Mouse (Mus musculus): ENCODE data around the gene Cfd.
"Not testable (repeated sequence)": the region's sequence is repeated elsewhere in the genome, so short reads cannot be mapped to it uniquely, and the experiment has no call there.

Gene Cfd

GRCm38 (mm10) chr10:79886054-79886453 is 4.6 kb upstream of the Cfd start, which contains the start of gene Elane:
Gene Elane (plus strand): TSS chr10:79886247.
- DNase-seq (ENCODE audit: extremely low read depth, low read depth): no peak

DNA sequence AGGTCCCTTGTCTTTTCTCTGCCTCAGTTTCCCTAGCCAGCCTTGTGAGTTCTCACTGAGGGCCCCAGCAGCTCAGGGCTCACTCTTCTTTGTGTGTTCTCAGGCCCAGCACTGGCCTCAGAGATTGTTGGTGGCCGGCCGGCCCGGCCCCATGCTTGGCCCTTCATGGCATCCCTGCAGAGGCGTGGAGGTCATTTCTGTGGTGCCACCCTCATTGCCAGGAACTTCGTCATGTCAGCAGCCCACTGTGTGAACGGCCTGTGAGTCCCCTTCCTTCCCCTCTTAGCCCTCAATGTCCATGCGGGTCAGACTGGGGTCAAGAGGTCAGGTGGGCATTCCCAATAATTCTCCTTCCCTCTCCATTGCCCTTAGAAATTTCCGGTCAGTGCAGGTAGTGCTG is 4.0 kb upstream of the Cfd start:
- no peak for DNase-seq (ENCODE audit: extremely low read depth, low read depth)

- DNase-seq (ENCODE audit: extremely low read depth, low read depth): no peak
Observed at GRCm38 (mm10) chr10:79889386-79889785, 1.3 kb upstream of the Cfd start.

GRCm38 (mm10) chr10:79892451-79893118 is 1.9 kb downstream of the Cfd start:
- not testable (repeated sequence) for DNase-seq (ENCODE audit: extremely low read depth, low read depth)

DNA sequence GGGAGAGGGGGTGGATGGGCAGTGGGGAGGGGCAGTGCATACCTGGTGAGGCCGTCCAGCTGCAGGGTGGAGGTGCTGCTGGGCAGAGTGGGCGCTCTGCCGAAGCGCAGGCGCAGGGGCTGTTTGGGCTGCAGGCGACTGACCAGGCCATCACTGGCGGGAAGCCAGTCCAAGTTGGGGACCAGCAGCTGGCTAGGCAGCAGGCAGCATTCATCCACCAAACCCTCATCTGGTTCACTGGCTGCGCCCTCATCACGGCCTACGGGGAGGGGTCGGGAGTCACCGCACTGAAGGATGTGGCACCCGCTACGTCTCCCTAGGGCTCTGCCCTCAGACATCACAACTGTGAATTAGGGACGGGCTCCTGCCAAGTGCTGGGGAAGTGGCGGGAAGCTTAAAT is 5.7 kb downstream of the Cfd start:
- no peak for DNase-seq (ENCODE audit: extremely low read depth, low read depth)

DNA sequence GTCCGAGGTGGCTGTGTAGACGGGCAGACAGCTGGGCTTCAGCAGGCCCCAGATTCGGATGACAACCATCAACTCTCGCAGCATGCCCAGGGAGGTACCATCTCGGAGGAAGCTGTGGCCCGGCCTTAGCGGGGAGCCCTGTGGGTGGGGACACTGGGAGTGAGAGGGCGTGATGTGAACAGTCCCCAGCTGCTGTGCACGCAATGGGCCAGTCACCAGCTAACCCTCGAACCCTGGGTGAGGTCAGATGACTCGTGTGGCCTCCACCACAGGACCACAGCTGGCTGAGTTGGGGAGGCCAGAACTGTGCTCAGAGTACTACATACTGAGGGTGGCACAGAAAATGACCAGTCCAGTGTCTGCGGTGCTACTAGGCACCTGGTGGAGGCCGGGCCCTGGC is 6.2 kb downstream of the Cfd start:
- no peak for DNase-seq (ENCODE audit: extremely low read depth, low read depth)

GRCm38 (mm10) chr10:79897316-79898245 is 6.9 kb downstream of the Cfd start:
- DNase-seq (ENCODE audit: extremely low read depth, low read depth): no peak

- DNase-seq (ENCODE audit: extremely low read depth, low read depth): no peak
Observed at GRCm38 (mm10) chr10:79900951-79901410, 10.3 kb downstream of the Cfd start.

DNA sequence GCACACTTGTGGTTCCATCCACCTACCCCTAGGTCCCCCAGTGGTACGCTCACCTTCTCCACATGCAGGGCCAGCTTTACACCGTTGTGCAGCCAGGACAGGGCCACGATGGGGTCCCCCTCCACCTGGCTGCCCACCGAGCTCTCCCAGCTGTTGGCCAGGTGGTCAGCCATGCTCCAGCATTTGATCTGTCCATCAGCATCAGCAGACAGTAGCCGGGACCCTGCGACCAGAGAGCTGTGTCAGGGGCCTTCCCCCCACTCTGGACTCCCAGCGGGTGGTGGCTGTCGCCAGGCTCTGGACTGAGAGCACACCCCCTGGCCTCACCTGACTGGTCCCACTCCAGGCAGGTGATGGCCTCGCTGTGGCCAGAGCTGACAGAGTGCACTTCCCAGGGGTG is 16.1 kb downstream of the Cfd start:
- DNase-seq (ENCODE audit: extremely low read depth, low read depth): no peak

DNA sequence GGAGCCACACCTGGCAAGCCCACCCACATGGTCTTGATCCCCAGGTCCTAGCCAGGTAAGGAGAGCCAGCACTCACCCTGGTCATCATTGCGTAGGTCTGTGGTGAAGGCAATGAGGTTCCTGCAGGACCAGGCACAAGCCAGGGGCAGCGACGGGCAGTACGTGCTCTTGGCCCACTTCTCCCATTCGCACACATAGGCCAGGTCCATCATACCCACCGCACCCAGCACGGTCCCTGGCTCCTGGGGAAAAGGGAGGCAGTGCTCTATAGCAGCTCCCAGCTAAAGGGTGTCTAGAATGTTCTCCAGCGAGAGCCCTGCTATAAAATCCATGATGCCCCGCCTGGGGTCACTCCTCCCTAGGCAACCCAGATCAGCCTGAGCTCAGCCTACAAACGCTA is 16.8 kb downstream of the Cfd start:
- DNase-seq (ENCODE audit: extremely low read depth, low read depth): no peak

DNA sequence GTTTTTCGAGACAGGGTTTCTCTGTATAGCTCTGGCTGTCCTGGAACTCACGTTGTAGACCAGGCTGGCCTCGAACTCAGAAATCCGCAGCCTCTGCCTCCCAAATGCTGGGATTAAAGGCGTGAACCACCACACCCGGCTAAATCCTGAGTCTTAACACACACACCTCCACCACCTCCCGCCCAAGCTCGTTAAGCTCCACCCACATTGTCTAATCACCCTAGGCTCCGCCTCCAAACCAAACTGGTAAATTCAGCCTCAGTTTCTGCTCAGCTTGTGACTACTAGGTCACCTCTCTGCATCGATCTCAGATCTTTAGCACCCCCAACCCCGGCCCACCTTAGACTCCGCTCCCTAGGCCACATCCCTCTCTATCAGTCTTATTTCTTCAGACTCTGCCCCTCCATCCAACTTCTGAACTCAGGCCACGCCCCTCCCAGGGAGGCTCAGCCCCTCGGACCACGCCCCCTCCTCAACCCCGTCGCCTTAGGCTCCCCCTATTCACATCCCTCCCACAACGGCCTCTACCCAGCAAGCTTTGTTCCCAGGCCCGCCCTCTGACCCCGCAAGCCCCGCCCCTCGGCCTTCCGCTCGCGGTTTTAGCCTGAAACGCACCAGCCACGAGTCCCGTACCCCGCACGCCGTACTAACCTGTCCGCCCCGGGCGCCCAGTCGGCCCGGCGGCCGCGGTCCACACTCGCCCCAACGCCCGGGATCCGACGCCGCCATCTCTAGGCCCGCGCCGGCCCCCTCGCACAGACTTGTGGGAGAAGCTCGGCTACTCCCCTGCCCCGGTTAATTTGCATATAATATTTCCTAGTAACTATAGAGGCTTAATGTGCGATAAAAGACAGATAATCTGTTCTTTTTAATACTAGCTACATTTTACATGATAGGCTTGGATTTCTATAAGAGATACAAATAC is 17.8 kb downstream of the Cfd start, which contains the start of gene Med16:
Med16 (minus strand) TSS at position 757 of the 925 bp plus-strand sequence.
- DNase-seq (ENCODE audit: extremely low read depth, low read depth): peak; percentile 80

- DNase-seq (ENCODE audit: extremely low read depth, low read depth): peak; percentile 86
Observed at GRCm38 (mm10) chr10:79909092-79909922, 18.7 kb downstream of the Cfd start.

DNA sequence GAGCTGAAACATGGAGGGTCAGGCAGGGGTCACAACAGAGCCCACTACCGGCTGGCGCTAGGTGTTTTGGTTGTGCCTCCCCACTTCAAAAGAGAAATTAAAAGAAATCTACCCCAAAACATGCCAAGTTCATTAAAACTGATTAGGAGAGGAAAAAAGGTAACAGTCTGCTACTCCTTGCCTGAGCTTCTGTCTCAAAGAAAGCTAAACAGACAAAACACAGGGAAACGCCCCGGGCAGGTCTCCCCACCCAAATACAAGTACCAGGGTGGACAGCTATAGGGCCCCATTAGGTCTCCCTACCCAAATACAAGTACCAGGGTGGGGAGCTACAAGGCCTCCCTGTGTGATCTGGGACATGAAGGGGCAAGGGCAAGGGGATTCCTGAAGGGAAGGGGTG is 19.9 kb downstream of the Cfd start, which contains the start of gene Gm26602:
Gm26602 (plus strand) TSS at position 301 of the 400 bp plus-strand sequence.
- DNase-seq (ENCODE audit: extremely low read depth, low read depth): no peak

GRCm38 (mm10) chr10:79912412-79912811 is 21.8 kb downstream of the Cfd start:
- DNase-seq (ENCODE audit: extremely low read depth, low read depth): no peak

DNA sequence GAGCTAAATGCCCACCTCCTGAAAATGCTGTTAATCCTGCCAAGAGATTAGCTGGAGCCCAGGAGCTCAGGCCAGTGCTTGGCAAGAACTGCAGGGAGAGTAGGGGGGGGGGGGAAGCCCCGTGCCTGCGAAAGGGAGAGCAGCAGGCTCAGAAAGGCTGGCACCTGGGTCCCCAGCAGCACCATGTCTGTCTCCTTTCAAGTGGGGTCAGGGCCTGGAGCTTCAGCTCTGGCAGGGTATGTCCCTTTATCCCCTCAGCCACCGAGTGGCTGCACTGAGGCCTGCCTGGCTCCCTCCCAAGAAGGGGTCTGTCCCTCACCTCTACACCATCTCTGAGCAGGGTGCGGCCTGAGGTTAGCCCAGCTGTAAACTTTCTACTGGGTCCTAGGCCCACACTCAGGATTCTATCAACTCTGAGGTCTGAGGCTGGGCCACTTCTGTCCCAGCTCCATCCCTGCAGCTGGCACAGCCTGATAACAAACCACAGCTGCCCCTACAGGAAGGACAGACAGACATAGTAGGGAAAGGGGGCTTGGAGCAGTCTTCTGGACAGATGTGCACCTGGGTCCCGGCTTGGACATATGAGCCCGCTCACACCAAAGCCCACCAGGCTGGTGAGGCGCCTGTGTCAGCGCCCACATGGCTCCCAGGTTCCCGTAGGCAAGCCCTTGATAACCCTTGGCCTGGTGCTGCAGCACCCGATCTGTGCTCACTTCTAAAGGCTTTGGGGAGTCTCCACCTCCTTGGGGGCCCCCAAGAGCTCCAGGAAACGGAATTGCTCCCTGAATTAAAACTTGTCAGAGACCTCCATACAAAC is 23.7 kb downstream of the Cfd start:
- peak; percentile 74 for DNase-seq (ENCODE audit: extremely low read depth, low read depth)

DNA sequence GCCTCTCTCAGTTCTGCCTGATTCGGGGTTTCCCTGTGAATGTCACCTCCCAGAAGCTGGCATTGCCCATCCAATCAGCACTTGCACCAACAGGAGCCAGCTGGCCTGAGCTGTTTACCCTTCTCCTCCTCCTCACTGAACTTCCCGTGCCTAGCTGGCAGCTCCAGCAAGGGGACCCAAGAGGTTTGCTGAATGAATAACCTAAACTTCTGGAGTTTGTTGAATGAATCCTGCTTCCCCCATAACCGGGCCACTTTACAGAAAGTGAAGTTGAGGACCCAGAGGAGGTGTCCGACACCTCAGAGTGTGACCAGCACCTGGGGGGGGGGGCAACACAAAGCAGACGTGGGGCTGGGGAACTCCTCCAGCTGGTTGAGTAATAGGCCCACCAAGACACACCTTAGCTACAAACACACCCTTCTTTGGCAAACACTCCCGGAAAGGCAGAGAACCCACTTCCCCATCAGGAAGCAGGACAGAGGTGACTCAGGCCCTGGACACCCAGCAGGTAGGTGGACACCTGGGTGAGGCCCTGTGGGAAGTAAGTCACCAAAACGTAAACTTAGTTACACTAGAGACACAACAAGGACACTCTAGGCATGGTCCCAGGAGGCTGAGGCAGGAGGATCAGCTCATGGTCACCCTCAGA is 24.4 kb downstream of the Cfd start:
- DNase-seq (ENCODE audit: extremely low read depth, low read depth): no peak

- DNase-seq (ENCODE audit: extremely low read depth, low read depth): no peak
Observed at GRCm38 (mm10) chr10:79916081-79916480, 25.4 kb downstream of the Cfd start.

DNA sequence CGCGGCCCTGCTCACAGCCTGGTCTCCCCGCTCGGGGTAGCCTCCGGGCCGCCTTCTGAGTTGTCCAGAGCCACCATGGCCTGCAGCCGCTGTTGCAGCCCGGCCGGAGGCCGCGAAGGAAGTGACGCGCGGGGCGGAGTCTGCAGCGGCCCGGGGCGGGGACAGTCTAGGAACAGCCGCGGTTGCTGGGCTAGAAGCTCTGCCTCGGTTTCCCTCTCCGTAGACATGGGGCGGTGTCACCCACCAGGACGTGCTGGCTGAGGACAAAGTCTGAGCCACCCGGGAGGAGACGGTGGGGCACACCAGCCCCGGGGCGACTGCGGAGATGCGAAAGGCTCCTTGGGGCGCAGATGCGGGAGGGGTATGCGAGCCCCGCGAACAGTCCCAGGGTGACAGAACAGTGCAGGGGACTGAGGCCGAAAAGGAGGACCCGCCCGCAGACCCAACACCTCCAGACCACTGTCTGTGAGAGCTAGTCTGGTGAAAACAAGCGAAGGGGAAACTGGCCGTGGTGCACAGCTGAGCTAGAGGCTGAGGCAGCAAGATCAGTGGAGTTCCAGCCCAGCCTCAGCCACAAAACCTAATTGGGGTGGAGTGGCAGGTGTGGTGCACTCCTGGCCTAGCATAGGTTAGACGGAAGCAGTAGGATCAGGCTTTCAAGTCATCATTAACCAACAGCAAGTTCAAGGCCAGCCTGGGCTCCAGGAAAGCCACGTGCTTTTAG is 26.3 kb downstream of the Cfd start, which contains the start of gene Kiss1r:
Kiss1r (plus strand) TSS at position 164 of the 724 bp plus-strand sequence.
- DNase-seq (ENCODE audit: extremely low read depth, low read depth): no peak

All from MEL-GATA-1-ER (cell line).